Comparison of ENCODE assay signal across 19 mouse cellular contexts in genomic region chr12:5282611-5283010, GRCm38 (mm10).
A peak's percentile ranks its signal among the peaks of the same experiment; 100 is the strongest.
DNase-seq lines count a peak whose midpoint lies in the region; ATAC-seq and TF ChIP-seq lines count a peak whose summit lies in the region.
"Had no signal": no experiment of that assay in that cellular context is flagged by ENCODE, and none has a peak within 500 bp of the region (broad histone marks: within the 10 kb centered on the region; RNA-seq: fewer than 3 reads in every experiment).

No protein-coding gene starts in this region.

- in situ Hi-C loops in Patski (cut with MboI; ENCODE audit: low pct_unique_long_range_greater_than_20kb): no loop called here

- H3K27me3 ChIP-seq in Patski: no peaks in the 10 kb centered on the region
- H3K27me3 ChIP-seq in midbrain, embryonic 11.5 days (ENCODE audit: control insufficient read depth, insufficient read depth, low read length): no peaks in the 10 kb centered on the region
- H3K27me3 ChIP-seq in intestine, embryonic 15.5 days (replicated peaks): no peaks in the 10 kb centered on the region
- H3K27me3 ChIP-seq: forebrain, embryonic 13.5 days; heart, embryonic 15.5 days; hindbrain, embryonic 13.5 days had no signal

- H3K9me3 ChIP-seq in midbrain, embryonic 11.5 days (ENCODE audit: control insufficient read depth, low read length): no peaks in the 10 kb centered on the region
- no peaks in the 10 kb centered on the region for H3K9me3 ChIP-seq in intestine, embryonic 15.5 days
- H3K9me3 ChIP-seq: forebrain, embryonic 13.5 days; heart, embryonic 15.5 days; hindbrain, embryonic 13.5 days had no signal

- H3K4me2 ChIP-seq in midbrain, embryonic 11.5 days: no peak overlapping the region
- no peak overlapping the region for H3K4me2 ChIP-seq in intestine, embryonic 15.5 days (replicated peaks)
- H3K4me2 ChIP-seq: forebrain, embryonic 13.5 days; heart, embryonic 11.5 days; heart, embryonic 15.5 days; hindbrain, embryonic 13.5 days had no signal

- no peaks in the 10 kb centered on the region for H3K4me1 ChIP-seq in midbrain, embryonic 11.5 days (ENCODE audit: control insufficient read depth, insufficient read depth, low read length)
- H3K4me1 ChIP-seq in intestine, embryonic 15.5 days (replicated peaks): peaks cover 5% of the 10 kb centered on the region
- H3K4me1 ChIP-seq: heart, embryonic 15.5 days had no signal

- no peak overlapping the region for H3K4me3 ChIP-seq in midbrain, embryonic 11.5 days (ENCODE audit: low read depth, low read length)
- no peak overlapping the region for H3K4me3 ChIP-seq in intestine, embryonic 15.5 days (replicated peaks)
- H3K4me3 ChIP-seq: forebrain, embryonic 13.5 days; heart, adult 2 months; heart, embryonic 15.5 days; hindbrain, embryonic 13.5 days had no signal

- no peaks in the 10 kb centered on the region for H3K36me3 ChIP-seq in midbrain, embryonic 11.5 days (ENCODE audit: control insufficient read depth, insufficient read depth, low read length)
- H3K36me3 ChIP-seq in intestine, embryonic 15.5 days: no peaks in the 10 kb centered on the region
- H3K36me3 ChIP-seq: heart, embryonic 15.5 days; hindbrain, embryonic 13.5 days had no signal

- CTCF ChIA-PET in Patski (lab: Charles Lee): no interaction called here

- H3K27ac ChIP-seq in midbrain, embryonic 11.5 days (ENCODE audit: low read depth, low read length): no peak overlapping the region
- H3K27ac ChIP-seq in intestine, embryonic 15.5 days: no peak overlapping the region
- H3K27ac ChIP-seq: forebrain, embryonic 13.5 days; heart, adult 2 months; heart, embryonic 15.5 days; hindbrain, embryonic 13.5 days; hindbrain, postnatal 0 days had no signal

- POLR2A ChIA-PET in Patski (lab: Charles Lee): interaction anchor here (1.3 kb wide), 1 partner anchor 92 kb away, joined by 3 read pairs; no protein-coding TSS in a partner anchor

- no peak for TF ChIP-seq CTCF in Patski (IDR thresholded peaks at IDR 0.05)

- ATAC-seq in Patski: peak; percentile 45
- ATAC-seq in midbrain, embryonic 11.5 days (ENCODE audit: low FRiP score): no peak
- no peak for ATAC-seq in intestine, embryonic 15.5 days
- ATAC-seq: forebrain, embryonic 13.5 days; forebrain, postnatal 0 days; hindbrain, postnatal 0 days had no signal

- H3K9ac ChIP-seq in midbrain, embryonic 11.5 days (ENCODE audit: low read length): no peak overlapping the region
- no peak overlapping the region for H3K9ac ChIP-seq in intestine, embryonic 15.5 days
- H3K9ac ChIP-seq: forebrain, embryonic 13.5 days; forebrain, postnatal 0 days; heart, embryonic 15.5 days; hindbrain, embryonic 13.5 days had no signal

- DNase-seq in gastrocnemius, adult 18-20 months (ENCODE audit: low spot score): peak; percentile 32
- DNase-seq in gastrocnemius, postnatal 10 days: no peak
- DNase-seq in 3134 (ENCODE audit: extremely low read depth, insufficient read length, low spot score) (peak; percentile 34), Patski (ENCODE audit: low read depth, low spot score) (no peak)
- DNase-seq in skeletal muscle tissue, adult 2 months (ENCODE audit: low read depth, low spot score): peak; percentile 36
- no peak for DNase-seq in midbrain, embryonic 11.5 days (ENCODE audit: low spot score, missing footprints)
- DNase-seq: adrenal gland, postnatal 14 days; cerebellum, adult 18-20 months; cerebellum, adult 9-11 months; cerebellum, postnatal 36 days; forebrain, postnatal 0 days; heart, adult 2 months; heart, postnatal 14 days had no signal

- 45% methylated on average over 2 of the region's 2 CpGs for WGBS in midbrain, embryonic 11.5 days
- WGBS in intestine, embryonic 15.5 days: 76% methylated on average over 2 of the region's 2 CpGs

Comparison
In these comparisons a context has a peak if more than half of its experiments do, and no peak if none do; other contexts are left out.
1. DNase-seq: peak in gastrocnemius, adult 18-20 months (single experiment), 3134 (single experiment) and skeletal muscle tissue, adult 2 months (single experiment); none in gastrocnemius, postnatal 10 days (single experiment), Patski (single experiment) and midbrain, embryonic 11.5 days (single experiment).